Mouse (Mus musculus) CD4-positive, CD25-positive, alpha-beta regulatory T cell, adult 4 months (primary cell): ENCODE measurements around the gene Larp1. TPM values are rescaled to one million over a fixed set of nuclear protein-coding genes. Genes with fewer than 3 reads are reported as not detected.

ENCODE experiments used
- ATAC-seq: one replicate; pipeline ENCODE4 v1.8.0; 2017
- polyA plus RNA-seq, 2 experiments: library from polyadenylated mRNA; unstranded; fragments of 100-300 nt; shearing (Covaris generic); gene quantifications; one replicate each; pipeline ENCODE4 v1.2.1; 2017

Gene Larp1
- polyA plus RNA-seq, 2 experiments from 2014 or later, result 27.0 to 36.1 TPM

DNA sequence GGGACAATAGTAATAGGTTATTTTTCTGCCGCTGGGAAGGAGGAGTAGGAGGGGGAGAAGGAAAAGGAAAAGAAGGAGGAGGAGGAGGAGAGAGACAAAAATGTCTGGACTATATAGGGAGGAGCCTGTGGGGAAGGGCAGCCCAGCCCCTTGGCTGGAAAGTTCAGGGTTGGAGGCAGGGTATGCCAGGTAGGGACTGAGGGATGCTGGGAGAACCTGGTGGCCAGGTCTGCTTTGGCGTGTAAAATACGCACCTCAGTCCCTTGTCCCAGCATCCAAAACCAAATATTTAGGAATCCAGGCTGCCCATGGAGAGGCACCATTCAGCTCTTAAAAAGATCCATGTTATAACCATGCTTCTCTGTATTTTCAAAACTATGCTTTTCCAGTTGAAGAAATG, 93.3 kb downstream of the Larp1 start:
- no peak for ATAC-seq

DNA sequence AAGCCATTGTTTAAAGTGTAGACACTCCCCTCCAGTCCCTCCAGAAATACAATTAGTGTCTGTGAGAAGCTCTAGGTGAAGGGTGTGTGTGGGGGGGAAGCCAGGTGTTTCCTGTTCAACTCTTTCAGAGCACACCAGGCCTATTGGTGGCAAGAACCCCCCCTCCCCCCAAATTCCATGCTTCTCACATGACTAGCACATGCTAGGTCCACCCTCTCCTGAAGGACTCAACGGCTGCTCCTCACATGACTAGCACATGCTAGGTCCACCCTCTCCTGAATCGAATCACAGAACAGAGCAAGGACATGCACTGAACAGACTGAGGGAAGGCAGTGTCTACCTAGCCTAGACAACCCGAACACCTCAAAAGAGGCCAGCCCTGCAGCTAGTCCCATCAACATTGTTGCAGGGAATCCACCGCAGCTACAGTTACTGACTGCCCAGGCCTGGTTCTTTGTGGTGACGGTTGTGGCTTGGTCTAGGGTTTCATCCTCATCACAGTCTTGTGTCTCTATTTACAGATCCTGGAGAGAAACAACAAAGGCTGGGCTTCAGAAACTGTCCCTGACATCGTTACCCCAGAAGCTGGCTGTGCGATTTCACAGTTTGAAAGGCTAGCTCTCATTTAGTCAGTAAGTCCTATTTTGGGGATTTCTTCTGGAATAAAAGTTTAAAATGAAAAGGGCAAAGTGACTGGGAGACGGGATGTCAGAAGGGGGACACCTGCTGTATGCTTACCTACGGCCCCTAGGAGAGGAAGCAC, 93.9 kb downstream of the Larp1 start:
- ATAC-seq, result no peak

DNA sequence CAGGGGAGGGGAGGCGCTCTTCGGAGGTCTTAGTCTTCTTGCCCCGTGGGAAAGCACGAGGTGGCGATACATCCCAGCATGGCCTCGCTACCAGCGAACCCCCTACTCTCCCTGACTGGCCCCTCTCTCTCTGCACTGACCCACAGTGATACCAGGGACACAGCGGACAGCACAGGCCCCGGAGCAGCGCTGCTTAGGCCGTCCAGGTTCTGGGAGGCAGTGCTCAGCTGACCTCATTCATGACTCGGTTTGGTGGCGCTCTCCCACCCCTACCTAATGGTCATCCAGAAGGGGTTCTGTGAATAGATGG, 94.4 kb downstream of the Larp1 start:
- ATAC-seq, result no peak

DNA sequence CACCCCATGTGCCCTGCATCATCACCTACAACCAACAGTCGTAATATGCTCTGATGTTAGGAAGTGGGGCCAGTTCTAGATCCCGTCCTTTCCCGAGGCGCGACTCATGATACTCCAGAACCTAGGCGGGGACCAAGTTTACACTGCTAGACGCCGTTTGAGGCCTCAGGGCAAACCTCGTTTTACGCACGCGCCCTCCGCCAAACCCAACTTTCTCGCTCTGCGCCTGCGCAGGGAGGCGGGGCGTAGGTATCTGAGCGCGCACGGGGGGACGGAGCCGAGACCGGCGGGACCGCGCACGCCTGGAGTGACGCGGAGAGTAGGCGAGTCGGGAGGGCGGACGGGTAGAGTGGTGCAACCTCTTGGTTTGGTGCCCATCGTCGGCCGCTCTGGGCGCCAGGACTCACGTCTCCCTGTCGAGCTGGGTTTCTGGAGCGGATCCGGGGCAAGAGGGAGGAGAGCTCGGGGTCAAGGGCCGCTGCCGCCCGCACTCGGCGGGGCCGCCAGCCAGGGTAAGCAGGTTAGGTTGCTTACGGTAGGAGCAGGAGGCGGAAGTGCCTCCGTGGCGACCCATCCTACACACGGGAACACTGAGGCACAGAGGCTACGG, 94.9 kb downstream of the Larp1 start, which contains the start of gene Cnot8:
TSS of gene Cnot8 (plus strand) at position 457 of the 610 bp plus-strand sequence.
- peak; percentile 95 for ATAC-seq

DNA sequence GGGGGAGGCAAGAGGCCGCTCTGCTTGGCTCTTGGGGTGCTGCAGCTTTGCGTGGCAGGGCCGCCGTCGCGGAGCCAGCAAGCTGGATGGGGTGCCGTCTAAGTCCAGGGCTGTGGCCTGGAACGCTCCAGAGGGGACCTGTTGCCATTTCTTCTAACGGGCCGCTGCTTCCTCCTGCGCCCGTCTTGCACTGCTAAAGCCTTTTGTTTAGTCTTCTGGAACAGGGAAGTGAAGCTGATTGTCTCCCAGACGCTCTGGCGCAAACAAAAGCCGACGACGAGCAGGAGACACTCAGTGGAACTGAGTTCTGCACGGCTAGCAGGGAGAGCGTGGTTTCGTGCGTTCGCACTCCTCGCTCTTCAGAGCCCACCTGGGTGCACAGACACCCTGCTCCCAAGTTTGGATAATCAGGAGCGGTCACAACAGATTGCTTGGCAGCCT, 95.5 kb downstream of the Larp1 start:
- ATAC-seq, result peak; percentile 22

DNA sequence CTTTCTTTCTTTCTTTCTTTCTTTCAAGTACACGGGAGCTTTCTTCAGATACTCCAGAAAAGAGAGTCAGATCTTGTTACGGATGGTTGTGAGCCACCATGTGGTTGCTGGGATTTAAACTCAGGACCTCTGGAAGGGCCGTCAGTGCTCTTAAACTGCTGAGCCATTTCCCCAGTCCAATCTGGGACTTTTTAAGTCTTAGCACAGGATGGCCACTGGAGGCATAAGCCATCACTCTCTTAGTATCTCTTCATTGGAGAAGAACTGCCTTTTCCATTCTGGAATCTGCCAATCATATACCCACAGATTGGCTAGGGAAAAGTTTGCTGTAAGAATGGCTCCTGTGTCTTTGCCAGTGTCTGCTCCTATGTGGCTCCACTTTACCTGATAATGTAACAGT, 98.1 kb downstream of the Larp1 start:
- no peak for ATAC-seq

DNA sequence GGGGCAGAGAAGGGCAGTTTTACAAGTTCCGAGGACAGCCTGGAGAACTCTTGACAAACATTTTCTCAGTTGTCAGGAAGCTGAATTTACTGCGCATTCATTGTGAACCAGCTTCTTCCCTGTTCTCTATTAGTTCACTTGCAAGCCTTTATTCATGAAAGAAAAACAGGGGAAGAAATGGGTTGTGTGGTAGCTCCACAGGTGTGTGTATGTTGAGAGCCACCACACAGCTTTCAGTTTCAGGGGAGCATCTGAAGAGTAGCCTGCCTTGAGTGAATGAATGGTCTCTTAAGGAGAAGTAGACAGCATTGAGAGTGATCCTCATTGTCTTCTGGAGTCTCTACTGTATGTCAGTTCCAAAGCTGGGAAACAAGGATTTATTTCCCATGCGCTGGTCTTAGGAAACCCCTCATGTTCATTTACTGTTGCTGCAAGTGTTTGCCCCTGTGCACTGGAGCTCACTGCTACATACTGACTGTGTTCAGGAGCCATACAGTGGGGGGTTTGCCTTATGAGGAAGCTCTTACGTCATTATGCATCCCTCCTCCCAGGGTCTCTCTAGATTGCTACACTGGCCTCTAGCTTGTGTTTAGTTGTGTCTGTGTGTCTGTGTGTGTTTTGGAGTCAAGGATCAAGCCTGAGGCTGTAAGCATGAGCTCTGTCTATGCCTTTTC, 98.9 kb downstream of the Larp1 start:
- no peak for ATAC-seq

Other genes with a start within 250 kb of the Larp1 start
- gene Sap30l, start 207.4 kb upstream of the Larp1 start, polyA plus RNA-seq, result 1 to 10 TPM; 5.7 to 8.4 TPM
- not detected for gene Hand1, start 176.2 kb upstream of the Larp1 start, polyA plus RNA-seq
- under 1 TPM; 0.38 to 0.71 TPM for gene Gm12248, start 84.1 kb downstream of the Larp1 start, polyA plus RNA-seq
- 10 to 100 TPM; 89.2 to 97.8 TPM for gene Cnot8, start 95.1 kb downstream of the Larp1 start, polyA plus RNA-seq
- gene Gemin5, start 159.5 kb downstream of the Larp1 start, polyA plus RNA-seq, result 1 to 10 TPM; 6.5 to 7.8 TPM
- gene Mrpl22, start 162.6 kb downstream of the Larp1 start, polyA plus RNA-seq, result 10 to 100 TPM; 66.8 to 74.2 TPM
- gene Igtp, start 190.5 kb downstream of the Larp1 start, polyA plus RNA-seq, result 100 to 1,000 TPM; 433 to 495 TPM
- gene Irgm2, start 190.6 kb downstream of the Larp1 start, polyA plus RNA-seq, result 10 to 100 TPM; 51.0 to 68.1 TPM